Mouse (Mus musculus) kidney, postnatal 25 days (tissue): ENCODE measurements around the gene Palm3.

Source experiments
- DNase-seq, 2 experiments: peaks; one replicate each; pipeline ENCODE4 v3.0.0; 2021; ENCODE audit warnings: mixed read lengths in 2 of 2

Palm3 gene

DNA sequence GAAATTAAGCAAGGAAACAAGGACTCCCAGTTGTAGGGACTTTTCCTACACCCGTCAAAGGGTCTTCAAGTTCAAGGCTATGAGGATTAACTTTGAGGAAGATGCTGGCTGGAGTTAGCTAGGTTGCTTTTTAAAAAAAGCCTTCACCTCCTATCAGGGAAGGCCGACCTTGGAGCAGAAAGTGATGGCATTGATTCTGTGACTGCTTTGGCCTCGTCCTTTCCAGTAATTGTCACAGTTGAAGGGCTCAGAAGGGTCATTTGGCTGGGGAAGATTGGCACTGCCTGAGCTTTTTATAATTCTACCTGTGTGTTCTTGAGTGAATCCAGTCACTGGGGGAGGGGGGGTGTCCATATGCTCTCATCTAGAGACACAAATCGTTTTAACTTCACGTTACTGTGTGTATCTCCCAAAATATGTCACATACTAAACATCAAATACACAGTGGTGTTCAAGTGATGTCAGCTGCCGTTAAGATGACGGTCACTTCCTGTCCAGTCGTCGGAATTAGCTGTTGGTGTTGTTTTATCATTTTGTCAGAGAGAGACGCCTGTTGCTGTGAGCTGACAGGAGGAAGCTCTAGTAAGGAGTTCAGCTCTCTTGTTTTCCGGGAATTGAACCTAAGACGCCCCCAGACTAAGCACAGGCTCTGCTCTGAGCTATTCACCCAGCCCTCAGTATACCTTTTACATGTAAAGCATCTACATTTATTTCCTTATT lies 47.2 kb downstream of the Palm3 start:
- no peak for DNase-seq

DNA sequence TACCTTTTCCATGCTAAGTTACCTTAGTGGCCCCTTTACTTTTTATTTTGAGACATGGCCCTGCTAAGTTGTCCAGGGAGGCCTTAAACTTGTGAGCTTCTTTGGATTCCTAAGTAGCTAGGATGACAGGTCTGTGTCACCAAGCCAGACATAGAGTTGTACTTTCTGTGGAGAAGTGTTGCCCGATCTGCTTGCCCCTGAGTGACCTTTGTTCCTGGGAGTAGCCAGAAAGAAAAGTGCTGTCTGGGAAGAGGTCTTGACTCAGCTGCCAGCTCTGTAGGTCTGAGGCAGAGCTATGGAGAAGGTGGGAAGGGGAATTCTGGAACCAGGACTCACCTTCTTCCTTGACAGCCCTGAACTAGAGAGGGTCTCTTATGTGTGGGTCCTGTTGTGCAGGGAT lies 47.9 kb downstream of the Palm3 start:
- peak; percentile 40 to 65 for DNase-seq

GRCm38 (mm10) chr8:84069750-84070149 lies 48.5 kb downstream of the Palm3 start:
- no peak for DNase-seq

- DNase-seq = no peak
Measured at GRCm38 (mm10) chr8:84070241-84070640, 49.0 kb downstream of the Palm3 start.

DNA sequence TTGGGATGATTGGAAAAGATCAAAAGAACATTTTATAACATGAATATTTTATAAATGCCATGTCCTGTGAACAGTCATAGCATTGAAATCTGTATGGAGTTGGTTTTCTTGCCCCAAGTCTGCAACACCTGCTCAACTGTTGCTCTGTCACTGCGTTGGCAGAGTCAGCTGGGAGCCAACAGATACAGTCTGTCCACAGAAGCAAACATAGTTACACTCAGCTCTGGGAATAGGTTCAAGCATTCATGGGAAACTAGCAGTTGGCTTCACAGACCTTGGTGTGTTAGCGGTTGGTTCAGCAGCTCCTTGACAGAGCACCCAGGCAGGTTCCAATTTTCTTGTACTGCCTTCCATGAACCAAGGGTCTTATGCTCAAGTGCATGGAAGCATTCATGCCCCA lies 49.4 kb downstream of the Palm3 start:
- no peak for DNase-seq

- no peak for DNase-seq
Measured at GRCm38 (mm10) chr8:84071921-84072320, 50.6 kb downstream of the Palm3 start.

- DNase-seq = no peak
Measured at GRCm38 (mm10) chr8:84072321-84072720, 51.0 kb downstream of the Palm3 start.

DNA sequence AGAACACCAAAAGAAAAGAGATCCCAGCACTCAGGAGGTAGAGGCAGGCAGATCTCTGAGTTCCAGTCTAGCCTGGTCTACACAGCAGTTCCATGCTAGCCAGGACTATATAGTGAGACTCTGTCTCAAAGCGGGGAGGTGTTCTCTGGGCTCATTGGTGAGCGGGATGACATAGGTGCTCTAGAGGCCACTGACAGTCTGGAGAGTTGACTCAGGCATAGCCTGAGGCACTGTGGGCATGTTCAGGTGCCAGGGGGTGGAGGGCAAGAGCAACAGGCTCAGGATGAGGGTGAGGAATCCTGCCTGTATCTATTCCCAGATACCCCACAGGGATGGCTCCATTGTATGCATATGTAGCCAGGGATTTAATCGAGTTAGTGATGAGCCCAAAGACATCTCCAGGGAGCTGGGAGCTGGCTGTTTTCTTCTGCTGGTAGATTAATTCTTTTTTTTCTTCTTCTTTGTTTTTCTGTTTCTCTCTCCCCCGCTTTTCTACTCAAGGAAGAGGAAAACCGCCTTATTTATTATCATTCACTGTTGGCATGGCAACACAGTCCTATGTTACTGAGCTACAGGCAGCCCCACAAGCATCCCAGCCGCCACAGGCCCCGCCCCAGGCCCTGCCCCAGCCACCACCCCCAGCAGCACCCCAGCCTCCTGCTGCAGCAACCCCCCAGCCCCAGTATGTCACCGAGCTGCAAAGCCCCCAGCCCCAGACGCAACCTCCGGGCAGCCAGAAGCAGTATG lies 52.1 kb downstream of the Palm3 start:
- no peak for DNase-seq

- peak in 1 of 2 experiments; percentile 24 for DNase-seq
Measured at GRCm38 (mm10) chr8:84076412-84076811, 55.1 kb downstream of the Palm3 start.

GRCm38 (mm10) chr8:84076849-84077248 lies 55.6 kb downstream of the Palm3 start:
- peak in 1 of 2 experiments; percentile 13 for DNase-seq

GRCm38 (mm10) chr8:84079206-84079605 lies 57.9 kb downstream of the Palm3 start:
- DNase-seq = no peak
